Mouse (Mus musculus): ENCODE data around the gene Klk1b27.
"Not testable (repeated sequence)": the region's sequence is repeated elsewhere in the genome, so short reads cannot be mapped to it uniquely, and the experiment has no call there.

DNA sequence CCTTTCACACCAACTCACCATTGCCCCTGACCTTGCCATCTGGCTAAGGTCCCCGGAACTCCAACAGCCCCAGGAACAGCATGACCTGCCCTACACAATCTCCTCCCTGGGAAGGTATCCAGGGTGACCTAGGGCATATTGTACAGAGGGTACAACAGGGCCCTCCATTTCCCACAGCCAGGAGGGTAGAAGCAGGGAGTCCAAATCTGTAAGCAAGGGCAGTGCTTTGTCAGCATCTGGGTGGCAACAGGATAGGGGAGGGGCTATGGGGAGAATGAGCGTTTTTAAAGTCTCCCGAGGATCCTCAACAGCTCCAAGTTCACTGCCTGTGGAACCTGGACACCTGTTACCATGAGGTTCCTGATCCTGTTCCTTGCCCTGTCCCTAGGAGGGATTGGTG lies at the start of gene Klk1b27:
- not testable (repeated sequence) for TF ChIP-seq CTCF (IDR thresholded peaks at IDR 0.05; ENCODE audit: insufficient read depth, low read length); POLR2A (IDR thresholded peaks at IDR 0.05; ENCODE audit: borderline replicate concordance, extremely low read depth, low read depth, low read length)

Measured in lung, adult 2 months (tissue).